Mouse (Mus musculus) granulocyte monocyte progenitor cell, adult 5-6 weeks (primary cell): Measurements from ENCODE around the gene Tcf23. TPM values are rescaled to one million over a fixed set of nuclear protein-coding genes. Genes with fewer than 3 reads are reported as not detected.
A peak's percentile ranks its signal among the peaks of the same experiment; 100 is the strongest.

Experiments used
- ATAC-seq: replicated peaks from 2 replicates; pipeline ENCODE4 v1.8.0; 2016; ENCODE audit warnings: mild to moderate bottlenecking, moderate TSS enrichment, inconsistent platforms; ENCODE audit not compliant: poor library complexity, severe bottlenecking
- total RNA-seq, 2 experiments: library from RNA; stranded (forward) in 1 of 2; stranded (reverse) in 1 of 2; fragments of 200-712, 200-1000 nt in 1 of 2; fragments of >200 nt in 1 of 2; fragmentation: Nextera tagmentation in 1 of 2; gene quantifications; 2 replicates each; pipeline ENCODE4 v1.2.3; 2014 to 2017

The Tcf23 gene
- total RNA-seq, 2 experiments from 2014 or later = not detected

DNA sequence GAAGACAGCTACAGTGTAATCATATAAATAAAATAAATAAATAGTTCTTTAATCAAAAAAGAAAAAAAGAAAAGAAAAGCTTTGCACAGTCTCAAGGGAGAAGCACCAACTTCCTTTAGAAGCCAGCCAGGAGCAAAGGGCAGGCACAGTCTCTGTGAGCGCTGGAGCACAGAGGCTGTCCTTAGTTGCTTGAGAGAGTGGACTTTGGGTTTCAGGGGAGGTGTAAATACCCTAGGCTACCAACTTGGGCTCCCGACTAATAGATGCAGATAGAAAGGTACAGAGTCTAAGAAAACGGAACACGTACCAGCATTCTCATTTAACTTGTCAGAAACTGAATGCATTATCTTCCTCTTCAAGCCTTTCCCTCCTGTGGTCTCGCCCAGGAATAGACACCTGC, 19.8 kb upstream of the Tcf23 start:
- no peak for ATAC-seq

DNA sequence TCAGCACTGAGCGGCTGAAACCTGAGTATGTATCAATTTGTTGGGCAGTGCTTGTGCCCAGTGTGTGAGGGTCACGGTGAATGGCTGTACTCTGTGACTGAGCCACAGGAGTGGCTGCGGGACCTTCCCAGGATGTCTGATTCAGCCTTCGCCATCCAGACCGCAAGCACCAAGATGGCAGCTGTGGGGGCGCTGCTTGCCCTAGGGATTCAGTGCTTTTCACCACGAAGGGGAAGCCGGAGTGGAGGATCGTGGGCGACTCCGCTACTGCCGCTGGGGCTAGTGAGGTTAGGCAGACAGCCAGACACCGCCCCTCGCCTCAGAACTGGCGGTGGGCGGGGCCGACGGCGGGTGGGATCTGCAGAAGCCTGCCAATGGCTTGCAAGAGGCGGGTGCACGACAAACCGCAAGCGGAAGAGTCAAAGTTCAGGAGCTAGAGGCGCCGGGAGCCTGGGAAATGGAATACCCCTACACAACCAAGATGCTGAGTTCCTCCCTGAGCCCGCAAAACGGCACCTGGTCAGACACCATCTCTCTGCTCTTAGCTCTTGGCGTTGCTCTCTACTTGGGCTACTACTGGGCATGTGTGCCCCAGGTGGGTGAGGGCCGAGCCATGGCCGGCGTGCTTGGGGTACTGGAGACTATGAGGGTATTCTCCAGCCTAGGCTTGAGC, 18.7 kb upstream of the Tcf23 start:
- peak; percentile 88 for ATAC-seq

DNA sequence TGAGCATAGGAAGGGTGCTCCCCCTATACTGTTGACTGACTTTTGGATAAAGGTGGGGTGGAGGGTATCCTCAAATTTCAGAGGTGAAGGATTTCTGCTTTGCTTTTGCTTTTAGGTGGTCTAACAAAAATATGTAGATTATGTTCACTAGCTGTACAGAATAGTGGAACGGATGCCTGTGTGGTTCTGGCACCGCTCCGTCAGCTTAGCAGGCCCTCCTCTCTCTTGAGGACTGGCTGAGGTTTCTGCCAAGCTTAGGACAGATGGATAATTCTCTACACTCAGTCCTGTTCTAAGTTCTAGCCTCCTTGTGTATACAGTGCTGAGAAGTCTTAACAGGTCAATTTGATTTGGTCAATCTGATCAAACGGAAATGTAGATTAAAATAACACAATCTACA, 18.0 kb upstream of the Tcf23 start:
- no peak for ATAC-seq

DNA sequence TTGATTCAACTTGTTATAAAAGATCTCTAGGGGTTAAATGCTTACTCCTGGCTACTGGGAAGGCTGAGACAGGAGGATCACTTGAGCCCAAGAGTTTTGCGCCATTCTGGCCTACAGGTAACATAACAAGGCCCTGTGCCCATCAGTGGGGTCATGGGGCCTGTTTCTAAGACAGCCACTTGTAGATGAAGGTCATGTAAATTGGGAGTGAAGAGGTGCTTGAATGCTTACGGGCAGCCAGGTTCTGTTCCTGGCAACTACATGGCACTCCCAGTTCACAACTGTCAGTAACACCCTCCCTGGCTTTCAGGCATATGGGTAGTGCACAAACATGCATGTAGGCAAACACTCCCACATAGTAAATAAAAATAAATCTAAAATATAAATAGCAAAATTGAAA, 17.5 kb upstream of the Tcf23 start:
- ATAC-seq = no peak

DNA sequence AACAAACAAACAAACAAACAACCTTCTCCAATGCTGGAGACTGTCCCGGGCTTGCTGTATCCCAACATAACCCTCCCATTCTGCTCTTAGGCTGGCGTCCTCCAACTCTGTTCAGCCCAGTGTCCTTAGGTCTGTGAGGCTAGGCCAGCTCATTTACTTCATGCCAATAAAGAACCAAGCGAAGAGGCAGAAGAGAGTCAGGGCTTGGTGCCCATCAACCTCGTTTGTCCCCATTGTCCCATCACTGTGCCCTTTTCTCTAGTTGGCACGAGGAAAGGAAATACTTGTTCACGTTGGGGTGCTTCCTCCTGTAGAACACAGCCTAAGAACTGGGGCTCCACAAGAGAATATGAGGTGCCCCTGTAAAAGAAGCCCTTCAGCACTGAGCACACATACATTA, 16.8 kb upstream of the Tcf23 start:
- ATAC-seq = no peak

DNA sequence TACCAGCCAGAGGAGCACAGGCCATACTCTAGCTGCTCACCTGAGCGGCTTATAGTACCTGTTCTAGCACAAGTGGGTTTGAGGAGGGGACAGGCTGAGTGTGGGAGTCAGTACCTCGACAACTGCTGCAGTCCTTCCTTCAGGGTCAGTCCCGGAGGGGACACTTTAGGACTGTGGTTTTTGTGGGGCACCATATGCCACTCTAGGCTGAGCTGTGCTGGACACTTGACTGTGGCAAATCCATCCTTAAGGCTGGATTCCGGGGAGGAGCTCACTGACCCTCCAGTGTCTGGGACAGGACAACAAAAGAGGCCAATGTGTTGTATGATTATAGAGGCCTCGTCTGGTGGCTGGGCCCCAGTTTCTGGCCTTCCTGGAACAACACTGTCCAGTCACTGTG, 15.9 kb upstream of the Tcf23 start:
- ATAC-seq = no peak

DNA sequence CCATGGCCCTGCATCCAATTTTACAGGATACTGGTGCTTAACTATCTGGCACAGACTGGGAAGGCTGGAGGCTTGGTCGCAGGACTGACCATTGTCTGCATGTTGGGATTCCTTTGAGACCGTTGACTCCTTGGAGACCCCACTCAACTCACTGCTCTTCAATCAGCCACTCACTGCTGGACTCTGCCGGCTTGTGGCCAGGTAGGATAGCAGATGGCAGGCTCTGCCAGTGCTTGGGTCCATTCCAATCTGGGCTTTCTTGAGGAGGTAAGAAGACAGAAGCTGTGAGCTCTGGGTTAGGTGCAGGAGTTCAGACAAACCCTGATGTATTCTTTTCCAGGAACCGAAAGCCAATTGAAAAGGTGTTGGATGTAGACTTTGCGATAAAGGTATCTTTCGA, 14.4 kb upstream of the Tcf23 start:
- ATAC-seq = no peak

DNA sequence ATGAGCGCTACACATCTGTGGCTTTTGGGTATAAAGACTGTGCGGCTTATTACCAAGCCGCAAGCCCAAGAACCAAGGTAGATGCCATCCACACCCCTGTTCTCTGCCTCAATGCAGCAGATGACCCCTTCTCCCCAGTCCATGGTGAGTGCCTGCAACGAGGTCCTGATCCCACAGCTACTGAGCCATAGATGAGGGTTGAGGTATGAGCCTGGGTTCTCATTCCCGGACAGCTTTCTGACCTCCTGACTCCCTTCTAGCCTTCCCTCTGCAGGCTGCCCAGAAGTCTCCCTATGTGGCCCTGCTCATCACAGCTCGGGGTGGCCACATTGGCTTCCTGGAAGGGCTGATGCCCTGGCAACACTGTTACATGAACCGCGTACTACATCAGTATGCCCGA, 13.9 kb upstream of the Tcf23 start:
- no peak for ATAC-seq

DNA sequence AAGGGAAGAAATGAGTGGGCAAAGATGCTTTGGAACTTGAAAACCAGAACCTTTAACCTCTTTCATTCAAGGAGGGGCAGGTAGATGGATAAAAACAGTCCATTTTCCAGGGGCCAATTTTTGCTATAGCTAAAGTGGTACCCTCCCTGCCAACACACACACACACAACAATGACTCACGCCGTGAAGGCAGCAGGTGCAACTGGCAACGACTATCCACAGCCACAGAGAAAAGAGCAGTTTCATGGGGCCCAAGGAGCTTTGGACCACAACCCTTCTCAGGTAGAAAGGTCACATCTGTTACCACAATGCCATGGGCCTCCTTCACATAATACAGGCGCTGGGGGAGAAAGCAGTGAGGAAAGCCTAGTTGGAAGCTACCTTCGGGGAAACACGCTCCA, 12.7 kb upstream of the Tcf23 start:
- no peak for ATAC-seq

DNA sequence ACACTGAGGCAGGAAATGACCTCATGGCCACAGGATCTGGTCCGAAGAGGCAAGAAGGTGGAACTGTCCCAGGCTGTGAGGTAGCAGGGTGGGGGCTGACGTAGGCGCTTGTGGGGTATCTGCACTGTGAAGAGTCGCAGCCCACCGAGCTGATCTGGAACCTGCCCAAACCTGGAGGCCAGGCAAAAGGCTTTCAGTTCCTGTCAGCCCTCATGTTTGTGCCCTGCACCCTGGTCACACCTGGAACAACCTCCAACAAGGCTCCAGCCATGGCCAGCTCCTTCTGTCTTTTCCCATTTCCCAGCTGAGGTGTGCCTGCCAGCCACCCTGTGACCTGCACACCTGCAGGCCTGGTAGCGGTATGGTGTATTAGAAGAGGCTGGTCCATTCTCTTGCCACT, 10.6 kb upstream of the Tcf23 start:
- no peak for ATAC-seq

DNA sequence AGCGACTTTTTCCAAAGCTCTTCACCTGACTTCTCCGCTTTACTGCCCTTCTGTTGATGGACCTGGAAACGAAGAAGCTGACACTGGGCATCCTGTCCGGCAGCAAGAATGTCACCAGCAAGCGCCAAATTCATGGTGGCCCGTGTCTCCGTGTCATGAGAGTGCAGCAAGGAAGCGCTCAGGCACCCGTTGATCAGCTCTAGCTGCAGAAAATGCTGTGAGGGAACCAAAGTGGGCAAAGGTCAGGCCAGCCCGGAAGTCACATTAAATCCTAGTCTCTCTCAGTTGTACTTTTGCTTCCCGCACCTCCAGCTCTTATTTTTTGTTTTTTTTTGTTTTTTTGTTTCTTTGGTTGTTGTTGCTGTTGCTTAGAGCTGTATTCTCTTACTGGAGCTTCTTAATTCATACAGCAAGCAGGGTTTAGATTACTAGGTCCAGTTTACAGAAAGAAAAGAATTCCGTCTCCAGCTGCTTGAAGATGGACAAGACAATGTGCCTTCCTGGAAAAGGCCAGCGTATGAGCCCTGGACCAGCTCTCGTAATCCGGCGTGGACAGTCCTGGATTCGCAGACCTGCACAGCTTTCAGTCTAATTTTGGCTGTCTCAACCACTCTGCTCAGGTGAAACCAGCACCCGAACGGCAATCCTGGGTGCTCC, 9.1 kb upstream of the Tcf23 start:
- ATAC-seq = no peak

DNA sequence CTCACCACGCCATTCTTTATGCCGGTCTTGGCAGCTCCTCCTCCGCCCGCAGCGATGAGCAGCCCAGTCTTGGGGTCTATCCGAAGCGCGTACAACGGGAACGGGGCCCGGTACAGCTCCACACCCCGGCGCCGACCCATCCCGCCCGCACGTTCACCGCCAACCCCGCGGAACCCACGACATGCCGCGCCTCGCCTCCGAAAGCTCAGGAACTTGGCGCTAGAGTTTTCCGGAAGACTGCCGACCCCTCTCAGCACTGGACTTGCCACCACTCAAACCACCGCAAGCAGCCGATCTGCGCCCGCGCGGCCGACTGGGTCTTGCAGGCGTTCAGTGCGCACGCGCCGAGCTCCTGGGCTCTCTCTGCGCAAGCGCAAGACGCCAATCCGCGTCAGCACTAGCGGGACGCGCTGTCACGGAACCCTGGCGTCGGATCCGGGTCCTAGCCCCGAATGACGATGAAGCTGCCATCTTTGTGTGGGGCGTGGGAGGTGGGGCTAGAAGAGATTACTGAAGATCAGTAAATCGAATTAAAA, 8.4 kb upstream of the Tcf23 start, which contains the start of gene Preb:
TSS of gene Preb (minus strand) at position 396 of the 536 bp plus-strand sequence.
- peak; percentile 77 for ATAC-seq

DNA sequence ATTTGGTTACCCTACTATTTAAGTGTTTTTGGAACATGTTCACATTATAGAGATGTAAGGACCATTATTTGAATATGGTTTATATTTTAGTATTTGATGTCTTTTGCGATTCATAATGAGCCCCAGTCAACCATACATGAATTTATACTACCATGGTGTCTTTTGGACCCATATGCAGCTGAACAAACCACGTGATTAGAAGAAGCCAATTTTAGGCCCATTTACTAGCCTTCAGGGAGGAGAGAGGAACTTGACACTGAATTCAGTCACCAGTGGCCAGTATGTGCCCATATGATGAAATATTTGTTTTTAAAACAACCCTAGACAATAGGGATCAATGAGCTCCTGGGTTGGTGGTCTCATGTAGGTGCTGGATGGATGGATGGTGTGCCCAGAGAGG, 7.6 kb upstream of the Tcf23 start:
- ATAC-seq = no peak

DNA sequence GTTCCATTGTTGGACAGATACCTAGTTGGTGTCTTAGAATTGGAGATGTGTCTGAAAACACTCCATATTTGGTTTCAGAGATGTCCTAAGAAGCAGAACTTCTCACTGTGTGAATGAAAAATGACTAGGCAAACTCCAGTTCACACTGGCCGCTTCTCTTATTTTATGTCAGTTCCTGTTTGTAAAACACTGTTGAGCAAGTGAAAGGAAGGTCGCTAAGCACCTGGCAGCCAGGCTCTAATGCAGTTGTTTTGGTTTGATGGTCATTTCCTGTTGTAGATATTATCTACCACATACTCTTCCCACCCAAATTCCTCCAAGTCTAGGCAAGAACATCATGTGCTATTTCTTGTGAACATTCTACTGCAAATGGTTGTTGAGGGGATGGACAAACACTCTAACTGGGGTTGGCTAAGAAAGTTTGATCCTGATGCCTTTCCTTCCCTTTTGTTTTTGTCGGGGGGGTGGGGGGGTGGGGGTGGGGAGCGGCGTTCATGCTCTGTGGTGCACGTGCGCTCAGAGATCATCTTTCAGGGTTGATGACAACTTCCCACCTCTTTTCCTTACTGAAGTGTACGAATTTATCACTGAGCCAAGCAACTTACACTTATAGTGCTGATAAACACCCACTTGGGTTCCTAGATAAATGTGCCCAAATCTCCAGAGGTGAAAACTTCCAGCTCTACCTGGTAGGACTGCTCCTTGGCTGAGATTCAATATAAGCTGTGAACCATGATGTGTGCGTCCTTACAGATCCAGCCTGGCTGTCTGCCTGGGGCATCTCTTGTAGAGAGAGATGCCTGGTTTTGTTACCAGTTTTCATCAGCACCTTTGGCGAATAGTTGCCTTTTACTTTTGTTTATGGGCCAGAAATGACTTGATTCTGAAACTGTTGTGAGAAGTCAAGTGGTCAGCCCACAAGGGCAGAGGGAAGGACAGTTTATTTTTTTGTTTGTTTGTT, 6.6 kb upstream of the Tcf23 start:
- ATAC-seq = peak; percentile 65

DNA sequence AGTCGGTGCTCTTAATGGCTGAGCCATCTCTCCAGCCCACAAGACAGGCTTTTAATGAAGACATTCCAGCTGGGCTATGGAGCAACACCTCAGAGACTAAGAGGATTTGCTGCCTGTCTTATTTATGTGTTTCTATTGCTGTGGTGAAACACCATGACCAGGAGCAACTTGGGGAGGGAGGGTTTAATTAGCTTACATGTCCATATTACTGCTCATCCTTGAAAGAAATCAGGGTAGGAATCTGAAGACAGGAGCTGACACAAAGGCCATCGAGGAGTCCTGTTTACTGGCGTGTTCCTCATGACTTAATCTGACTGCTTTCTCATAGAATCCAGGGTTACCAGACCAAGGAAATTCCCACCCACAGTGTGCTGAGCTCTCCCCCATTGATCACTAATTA, 4.5 kb upstream of the Tcf23 start:
- no peak for ATAC-seq

DNA sequence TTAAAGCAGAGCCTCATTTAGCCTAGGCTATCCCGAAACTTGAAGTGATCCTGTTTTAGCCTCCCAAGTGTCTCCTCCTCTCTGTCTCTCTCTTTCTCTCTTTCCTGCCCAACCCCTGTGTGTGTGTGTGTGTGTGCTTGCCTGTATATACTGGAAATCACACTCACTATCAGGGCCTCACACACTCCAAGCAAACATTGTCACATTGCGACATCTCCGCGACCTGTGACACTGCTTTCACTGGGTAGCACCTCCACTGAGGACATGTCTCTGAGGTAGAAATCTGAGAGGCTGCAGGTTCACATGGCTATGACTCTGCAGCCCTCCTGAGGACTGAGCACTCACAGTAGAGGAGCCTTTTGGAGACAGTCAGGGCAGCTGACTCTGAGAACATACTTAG, 2.3 kb upstream of the Tcf23 start:
- ATAC-seq = no peak

DNA sequence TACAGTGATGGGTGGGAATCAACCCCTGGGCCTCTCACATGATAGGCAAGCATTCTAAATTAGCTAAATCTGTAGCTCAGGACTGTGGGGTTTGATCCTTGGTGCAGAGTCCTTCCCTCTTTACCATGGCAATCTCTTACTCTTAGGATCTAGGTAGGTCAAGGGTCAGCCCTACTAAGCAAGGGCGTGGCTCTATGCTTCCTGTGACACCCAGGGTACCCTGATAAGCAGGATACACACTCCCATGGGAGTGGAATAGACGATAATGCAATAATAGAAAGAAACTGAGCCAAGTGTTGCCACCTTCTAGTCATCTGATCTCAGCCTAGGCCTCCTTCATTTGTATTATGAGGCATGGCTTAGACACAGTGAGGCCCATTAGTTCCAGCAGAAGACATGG, 978 bp downstream of the Tcf23 start:
- ATAC-seq = no peak

DNA sequence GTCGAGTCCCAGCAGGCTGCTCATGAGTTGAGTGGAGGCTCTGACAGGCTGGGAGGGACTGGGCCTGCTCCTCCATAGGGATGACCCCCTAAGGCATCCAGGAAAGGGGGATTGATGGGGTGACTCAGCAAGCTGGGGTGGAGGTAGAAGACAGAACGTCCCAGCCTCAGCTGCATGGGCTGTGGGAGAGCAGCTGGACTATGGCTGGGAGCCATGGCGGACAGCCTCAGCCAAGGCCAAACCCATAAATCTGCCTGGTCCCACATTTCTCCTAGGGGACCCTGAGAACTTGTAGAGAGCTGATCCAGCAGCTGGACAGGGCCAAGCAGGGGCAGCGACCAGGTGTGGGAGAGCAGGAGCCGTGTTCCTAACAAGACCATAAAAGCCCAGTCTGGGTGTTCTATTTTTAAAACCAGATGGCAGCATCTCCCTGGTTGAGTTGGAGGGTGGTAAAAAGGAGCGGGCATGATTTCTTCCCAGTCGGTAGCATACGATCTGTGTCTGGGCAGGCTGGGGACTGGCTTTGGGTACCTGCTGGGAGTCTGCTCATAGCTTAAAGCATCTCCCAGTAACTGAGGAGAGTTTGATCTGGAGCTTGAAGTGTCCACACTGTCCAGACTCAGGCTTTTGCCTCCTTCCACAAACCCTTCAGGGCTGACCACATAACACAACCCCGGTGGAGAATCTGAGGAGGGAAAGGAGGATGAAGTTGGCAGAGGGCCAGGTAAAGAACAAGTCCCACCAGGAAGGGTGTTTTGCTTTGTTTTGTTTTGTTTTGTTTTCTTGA, 6.6 kb downstream of the Tcf23 start:
- ATAC-seq = no peak

DNA sequence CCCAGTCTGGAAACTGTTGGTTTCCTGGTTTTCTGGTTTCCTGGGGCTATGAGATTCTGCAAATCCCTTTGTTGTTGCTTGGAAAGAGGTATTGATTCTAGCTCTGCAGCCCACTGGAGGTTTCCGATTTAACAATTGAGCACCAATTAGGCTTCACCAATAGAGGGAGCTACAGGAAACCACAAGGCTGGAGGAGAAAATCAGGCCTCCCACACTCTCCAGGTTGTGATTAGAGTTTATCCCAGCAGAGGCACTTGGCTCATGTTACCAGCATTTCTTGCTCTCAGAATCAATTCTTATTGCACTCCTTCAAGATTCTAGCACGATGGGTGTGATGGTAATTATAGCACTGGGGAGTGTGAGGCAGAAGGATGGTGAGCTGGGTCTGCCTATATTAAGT, 13.9 kb downstream of the Tcf23 start:
- no peak for ATAC-seq

DNA sequence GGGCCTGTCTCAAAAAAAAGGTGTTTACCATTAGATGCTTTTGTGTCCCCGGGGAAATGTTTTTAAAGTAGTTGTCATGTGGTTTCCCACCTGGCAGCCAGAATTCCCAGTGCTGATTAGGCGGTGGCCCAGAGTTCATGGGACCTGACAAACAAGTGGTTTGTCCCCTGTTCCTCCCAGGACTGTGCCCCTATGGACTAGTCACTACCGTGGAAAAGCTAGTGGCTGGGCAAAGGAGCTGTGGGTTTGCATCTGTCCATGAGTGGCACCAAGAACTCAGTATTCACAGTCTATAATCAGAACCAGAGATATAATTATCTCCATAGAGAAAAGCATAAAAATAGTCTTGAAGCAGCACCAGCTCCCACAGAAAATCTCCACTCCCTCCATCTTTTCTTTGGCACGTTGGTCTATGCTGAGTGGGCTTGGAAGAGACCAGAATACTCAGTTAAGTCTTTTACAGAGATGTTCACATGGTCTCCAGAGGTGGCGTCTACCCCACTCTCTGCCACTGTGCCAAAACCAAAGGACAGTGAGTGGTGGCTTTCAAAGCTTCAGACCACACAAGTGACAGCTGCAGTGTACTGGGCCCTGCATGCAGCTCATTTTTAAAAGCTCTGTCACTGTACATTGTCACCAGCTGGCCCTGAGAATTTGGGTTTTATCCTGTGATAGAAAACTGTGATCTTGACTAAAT, 24.7 kb downstream of the Tcf23 start:
- no peak for ATAC-seq
